Mouse (Mus musculus) retina, embryonic 14.5 days (tissue): Measurements from ENCODE around the gene Gm10945.

Source experiments
- DNase-seq: peaks from one replicate; pipeline ENCODE4 v3.0.0-alpha.2; 2015; ENCODE audit warnings: low spot score

Gm10945 gene

DNA sequence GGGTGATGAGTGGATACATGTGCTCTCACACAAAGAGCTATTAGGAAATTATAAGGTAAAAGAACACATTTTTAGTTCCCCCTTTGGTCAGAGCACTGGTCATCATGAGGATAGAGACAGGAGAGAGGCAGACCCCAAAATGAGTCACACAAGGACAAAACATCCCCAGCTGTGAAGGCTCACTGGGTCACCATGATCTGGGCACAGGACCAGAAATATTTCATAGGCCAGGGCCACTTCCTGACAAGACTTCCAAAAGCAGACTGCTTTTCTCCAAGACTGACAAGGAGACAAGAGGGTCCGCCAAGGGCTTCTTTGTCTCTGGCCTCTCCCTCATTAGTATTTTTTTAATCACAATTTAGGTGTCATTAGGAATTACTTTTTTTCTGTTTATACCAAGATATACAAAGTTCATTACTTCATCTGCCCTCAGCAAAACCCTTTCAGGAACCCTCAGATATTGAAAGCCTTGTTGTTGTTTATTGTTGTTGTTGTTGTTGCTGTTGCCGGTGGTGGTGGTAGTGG is at the start of gene Gm10945:
Gene Gm10945, minus strand, starts transcription at position 475 of the 525 bp plus-strand sequence.
- no peak for DNase-seq

DNA sequence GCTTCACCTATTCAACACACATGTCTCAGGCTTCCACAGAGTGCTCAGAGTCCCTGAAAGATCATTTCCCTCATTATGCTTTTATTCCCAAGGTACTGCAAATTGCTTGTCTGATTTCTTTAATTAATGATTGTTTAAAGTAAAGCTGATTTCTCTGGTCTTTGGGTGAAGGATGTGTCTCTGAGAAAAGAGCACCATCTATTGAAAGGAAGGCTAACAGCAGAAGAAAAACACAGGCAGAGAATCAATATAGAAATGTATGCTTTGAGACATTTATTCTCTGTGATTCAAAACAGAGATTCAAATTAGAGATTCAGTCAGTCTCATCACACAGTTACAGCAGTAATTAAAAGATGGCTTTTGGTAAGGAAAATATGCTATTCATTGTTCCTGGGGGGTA is 28.7 kb upstream of the Gm10945 start:
- DNase-seq: no peak

DNA sequence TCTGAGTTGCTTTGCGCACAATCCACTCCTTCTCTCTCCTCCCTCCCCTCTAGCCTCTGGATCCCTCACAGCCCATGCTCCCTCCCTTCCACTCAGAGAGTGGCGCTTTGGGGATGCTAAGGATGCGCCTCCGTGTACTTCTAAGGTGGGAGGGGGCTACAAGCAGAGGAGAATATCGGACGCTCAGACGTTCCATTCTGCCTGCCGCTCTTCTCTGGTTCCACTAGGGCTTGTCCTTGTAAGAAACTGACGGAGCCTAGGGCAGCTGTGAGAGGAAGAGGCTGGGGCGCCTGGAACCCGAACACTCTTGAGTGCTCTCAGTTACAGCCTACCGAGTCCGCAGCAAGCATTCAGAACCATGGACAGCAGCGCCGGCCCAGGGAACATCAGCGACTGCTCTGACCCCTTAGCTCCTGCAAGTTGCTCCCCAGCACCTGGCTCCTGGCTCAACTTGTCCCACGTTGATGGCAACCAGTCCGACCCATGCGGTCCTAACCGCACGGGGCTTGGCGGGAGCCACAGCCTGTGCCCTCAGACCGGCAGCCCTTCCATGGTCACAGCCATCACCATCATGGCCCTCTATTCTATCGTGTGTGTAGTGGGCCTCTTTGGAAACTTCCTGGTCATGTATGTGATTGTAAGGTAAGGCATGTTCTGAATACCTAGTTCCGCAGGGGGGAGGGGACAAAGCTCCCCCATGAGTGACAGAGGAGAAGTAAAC is 27.1 kb upstream of the Gm10945 start:
- peak; percentile 80 for DNase-seq

DNA sequence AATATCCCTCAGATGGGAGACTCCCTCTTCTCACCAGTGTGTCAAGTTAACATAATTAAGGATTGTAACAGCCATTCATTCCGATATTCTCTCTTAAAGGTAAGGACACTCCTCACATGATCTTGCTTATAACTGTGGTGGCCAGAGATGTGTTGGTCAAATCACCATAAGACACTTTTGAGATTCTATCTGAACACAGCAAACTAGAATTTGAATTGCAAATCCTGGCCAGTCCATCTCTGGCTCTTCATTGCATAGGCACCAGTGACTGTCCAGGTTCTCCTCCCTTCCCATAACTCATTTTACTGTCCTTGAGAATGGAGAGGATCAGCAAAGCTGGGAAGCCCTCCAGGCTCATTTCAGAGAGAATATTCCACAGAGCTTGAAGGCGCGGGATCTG is 3.4 kb downstream of the Gm10945 start, which contains the start of gene Oprm1:
Gene Oprm1, plus strand, starts transcription at position 301 of the 400 bp plus-strand sequence.
- DNase-seq: no peak

DNA sequence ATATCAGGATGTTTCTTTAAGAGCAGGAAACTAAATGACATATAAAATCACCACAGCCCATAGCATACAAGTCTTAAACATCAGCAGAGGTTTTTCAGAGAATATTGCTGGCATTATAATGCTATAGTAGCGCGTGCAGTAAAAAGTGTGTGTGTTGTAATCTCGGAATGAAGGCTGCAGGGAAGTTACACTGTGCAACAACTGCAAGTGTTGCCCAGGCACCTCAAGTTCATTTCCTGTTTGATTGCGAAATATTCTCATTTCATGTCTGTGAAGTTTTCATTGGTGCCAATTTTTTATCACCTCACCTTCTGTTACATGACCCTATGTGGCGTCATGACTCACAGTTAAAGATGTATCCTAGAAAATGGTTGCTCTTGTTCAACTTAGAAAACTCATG is 8.2 kb downstream of the Gm10945 start:
- no peak for DNase-seq

DNA sequence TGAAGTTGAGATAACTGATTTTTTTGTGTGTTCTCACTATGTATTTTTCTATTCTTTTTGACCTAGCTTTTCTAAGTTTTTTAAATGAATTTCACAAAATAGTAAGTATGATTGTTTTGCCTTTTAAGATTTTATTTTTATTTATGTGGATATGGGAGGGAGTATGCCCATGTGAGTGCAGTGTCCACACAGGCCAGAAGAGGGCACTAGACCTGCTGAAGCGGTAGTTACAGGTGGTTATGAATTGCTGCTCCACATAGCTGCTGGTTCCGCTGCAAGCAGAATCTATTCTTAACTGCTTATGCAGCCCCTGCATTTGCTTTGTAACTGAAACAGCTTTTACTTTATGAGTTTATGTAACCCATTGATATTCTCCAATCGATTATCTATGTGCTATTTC is 33.1 kb downstream of the Gm10945 start:
- DNase-seq: no peak

DNA sequence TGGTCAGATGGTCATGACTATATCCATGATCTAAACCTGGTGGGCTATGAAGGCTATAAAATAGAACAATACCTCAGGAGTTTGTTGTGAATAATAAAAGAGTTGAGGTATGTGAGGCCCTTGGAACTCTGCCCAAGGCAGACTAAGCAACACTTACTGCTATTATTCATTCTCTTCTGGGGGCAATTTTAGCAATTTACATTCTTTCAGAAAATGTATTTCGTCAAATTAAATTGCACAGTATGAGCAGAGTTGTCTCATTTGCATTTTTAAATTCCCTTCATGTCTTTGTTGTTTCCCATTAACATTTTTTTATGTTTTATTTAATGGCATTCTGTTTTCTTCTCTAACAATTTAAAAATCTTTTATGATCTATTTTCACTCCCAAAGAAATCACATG is 37.8 kb downstream of the Gm10945 start:
- DNase-seq: no peak

DNA sequence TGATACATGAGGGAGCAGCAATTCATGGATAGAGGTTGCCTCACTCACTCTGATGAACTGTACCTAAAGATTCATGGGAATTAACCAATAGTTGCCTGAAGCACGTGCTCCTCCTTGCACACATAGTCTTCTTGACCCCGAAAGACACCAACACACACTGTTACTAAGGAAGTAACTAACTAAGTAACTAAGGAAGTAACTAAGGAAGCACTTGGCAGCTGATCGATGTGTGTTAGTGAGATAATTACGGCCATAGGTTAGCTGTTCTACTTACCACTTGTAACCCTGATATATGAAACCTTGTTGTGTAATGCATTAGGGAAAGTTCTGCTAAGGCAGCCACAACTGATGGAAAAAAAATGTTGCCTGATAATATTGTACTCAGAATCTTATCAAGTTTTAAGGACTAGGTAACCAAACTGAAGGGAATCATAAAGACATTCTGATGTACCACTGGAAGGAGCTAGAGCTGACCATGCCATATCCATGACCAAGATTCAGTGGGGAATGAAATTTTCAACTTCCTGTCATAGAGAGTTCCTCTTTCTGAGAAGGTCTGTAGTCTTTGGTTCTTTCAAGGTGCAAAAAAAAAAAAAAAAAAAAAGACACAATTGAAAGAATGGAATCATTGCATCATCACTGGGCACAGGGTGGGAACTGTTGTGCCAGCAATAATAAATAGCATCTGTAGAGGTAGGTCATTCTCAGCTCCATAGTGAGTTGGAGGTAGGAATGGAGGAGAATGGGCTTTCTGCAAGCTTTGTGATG is 44.2 kb downstream of the Gm10945 start:
- no peak for DNase-seq

DNA sequence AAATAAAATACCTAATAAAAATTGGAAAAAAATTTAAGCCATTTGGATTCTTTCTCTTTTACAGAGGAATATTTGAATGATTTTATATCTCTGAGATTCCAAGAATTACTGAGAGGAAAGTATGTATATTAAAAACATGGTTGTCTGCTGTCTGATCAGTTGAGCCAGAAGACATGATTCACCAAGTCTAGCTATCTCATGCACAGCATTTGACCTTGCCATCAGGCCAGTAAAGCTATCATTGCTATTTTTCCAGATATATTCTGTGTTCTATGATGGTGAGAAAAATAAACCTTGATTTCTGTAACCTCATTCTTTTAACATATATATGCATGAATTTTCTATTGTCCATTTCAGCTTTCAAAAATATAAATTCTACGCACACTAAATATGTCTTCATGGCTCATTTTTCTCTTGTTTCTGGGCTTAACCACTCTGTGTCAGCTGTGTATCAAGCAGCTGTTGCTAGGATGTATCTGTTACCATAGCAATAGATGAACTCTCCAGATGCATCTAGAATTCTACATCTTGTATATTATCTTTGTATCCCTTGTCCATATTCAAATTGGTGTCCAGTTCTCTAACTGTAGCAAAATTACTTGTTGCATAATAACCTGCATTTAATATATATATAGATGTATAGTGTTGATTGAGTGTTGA is 56.2 kb downstream of the Gm10945 start:
- no peak for DNase-seq

DNA sequence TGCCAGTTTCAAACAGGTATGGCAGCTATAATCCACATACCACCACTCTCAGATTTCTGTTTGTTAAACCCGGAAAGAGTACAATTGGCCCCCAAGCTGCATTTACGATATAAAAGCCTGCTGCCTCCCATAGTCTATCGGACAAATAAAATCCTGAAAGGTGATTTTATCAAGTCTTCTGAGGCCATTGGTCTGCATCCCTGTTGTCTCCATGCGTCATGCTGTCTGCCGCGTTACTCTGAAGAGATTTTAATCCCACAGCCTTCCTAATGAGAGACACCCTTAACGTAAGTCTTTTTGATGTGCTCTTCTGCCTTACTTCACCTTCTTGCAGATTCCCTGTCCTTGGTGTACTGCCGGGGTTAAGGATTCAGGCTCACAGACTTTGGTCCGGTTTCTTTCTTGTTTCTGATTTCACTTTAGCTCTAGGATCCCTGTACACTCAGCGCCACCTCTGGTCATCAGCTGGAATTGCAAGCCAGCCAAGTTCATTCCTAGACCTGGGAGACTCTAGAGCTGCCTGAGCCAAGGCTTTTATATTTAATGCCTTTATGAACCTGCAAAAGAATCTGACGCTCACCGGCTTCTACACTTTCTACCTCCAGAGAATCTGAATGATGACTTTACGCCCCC is 67.2 kb downstream of the Gm10945 start:
- DNase-seq: peak; percentile 82
